Mouse (Mus musculus) E14TG2a.4 (cell line): Measurements from ENCODE around the gene Oas1f.

Experiments
- H3K27me3 ChIP-seq: 2 replicates; pipeline ENCODE4 v1.6.1; 2014; ENCODE audit warnings: low read length, control low read depth; ENCODE audit not compliant: insufficient read depth
- H3K36me3 ChIP-seq: 2 replicates; pipeline ENCODE4 v1.6.1; 2014; ENCODE audit warnings: low read length, control low read depth; ENCODE audit not compliant: insufficient read depth
- H3K4me1 ChIP-seq: replicated peaks from 2 replicates; pipeline ENCODE4 v1.6.1; 2014; ENCODE audit warnings: low read depth, low read length, control low read depth
- H3K4me3 ChIP-seq: replicated peaks from 2 replicates; pipeline ENCODE4 v1.5.1; 2014; ENCODE audit warnings: mild to moderate bottlenecking, low read length
- H3K9me3 ChIP-seq: 2 replicates; pipeline ENCODE4 v1.6.1; 2014; ENCODE audit warnings: low read length, control low read depth
- CTCF ChIP-seq: conservative IDR thresholded peaks from 2 replicates; pipeline ENCODE4 v1.5.1; 2014; ENCODE audit warnings: low read length
- NANOG ChIP-seq: IDR thresholded peaks from 2 replicates; pipeline ENCODE4 v1.6.1; 2014; ENCODE audit warnings: borderline replicate concordance, low read length, mixed read lengths
- POU5F1 ChIP-seq: IDR thresholded peaks from 2 replicates; pipeline ENCODE4 v1.6.1; 2014; ENCODE audit warnings: low read length, borderline replicate concordance

Gene Oas1f

DNA sequence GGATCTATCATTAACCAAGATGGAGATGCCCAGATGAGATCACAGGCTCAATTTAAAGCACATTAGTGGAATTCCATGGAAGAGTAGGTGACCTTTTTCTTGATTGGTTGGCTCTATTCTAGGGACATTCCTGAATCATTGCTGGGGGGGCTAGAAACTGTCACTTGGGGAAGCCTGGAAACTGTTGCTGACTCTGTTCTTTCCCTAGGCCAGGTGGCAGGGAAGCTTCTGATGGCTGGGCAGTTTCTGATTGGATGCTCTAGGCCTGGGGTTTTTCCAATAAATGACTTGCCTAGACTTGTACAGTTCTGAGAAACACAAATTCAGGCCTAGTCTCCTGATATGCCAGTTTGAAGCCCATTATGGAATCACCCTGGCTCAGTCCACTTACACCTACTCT is 28.2 kb upstream of the Oas1f start:
- no peaks in the 10 kb centered on the region for H3K36me3 ChIP-seq
- peaks cover 50% of the 10 kb centered on the region for H3K9me3 ChIP-seq
- no peak overlapping the region for H3K4me3 ChIP-seq
- TF ChIP-seq NANOG (no peak), POU5F1 (no peak), CTCF (no peak)
- no peaks in the 10 kb centered on the region; the same call in 1 of the 2 replicates for H3K4me1 ChIP-seq
- H3K27me3 ChIP-seq = peaks cover 63% of the 10 kb centered on the region

DNA sequence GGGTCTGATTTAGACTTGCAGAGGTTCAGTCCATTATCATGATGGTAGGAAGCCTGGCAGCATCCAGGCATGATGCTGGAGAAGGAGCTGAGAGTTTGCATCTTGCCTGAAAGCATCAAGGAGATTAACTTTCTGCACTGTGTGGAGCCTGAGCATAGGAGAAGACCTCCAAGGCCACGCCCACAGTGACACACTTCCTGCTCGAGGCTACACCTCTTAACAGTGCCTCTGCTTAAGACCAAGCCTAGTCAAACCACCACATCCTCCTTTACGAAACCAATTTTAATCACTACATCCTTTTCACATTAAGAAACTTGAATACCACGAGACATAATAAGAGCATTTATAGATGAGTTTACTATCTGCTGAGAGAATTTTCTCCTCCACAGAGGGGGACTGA is 16.1 kb upstream of the Oas1f start:
- H3K4me3 ChIP-seq = no peak overlapping the region
- H3K9me3 ChIP-seq = peaks cover 49% of the 10 kb centered on the region
- H3K27me3 ChIP-seq = peaks cover 47% of the 10 kb centered on the region
- TF ChIP-seq NANOG (no peak), POU5F1 (no peak), CTCF (no peak)
- H3K36me3 ChIP-seq = no peaks in the 10 kb centered on the region
- H3K4me1 ChIP-seq = no peaks in the 10 kb centered on the region

DNA sequence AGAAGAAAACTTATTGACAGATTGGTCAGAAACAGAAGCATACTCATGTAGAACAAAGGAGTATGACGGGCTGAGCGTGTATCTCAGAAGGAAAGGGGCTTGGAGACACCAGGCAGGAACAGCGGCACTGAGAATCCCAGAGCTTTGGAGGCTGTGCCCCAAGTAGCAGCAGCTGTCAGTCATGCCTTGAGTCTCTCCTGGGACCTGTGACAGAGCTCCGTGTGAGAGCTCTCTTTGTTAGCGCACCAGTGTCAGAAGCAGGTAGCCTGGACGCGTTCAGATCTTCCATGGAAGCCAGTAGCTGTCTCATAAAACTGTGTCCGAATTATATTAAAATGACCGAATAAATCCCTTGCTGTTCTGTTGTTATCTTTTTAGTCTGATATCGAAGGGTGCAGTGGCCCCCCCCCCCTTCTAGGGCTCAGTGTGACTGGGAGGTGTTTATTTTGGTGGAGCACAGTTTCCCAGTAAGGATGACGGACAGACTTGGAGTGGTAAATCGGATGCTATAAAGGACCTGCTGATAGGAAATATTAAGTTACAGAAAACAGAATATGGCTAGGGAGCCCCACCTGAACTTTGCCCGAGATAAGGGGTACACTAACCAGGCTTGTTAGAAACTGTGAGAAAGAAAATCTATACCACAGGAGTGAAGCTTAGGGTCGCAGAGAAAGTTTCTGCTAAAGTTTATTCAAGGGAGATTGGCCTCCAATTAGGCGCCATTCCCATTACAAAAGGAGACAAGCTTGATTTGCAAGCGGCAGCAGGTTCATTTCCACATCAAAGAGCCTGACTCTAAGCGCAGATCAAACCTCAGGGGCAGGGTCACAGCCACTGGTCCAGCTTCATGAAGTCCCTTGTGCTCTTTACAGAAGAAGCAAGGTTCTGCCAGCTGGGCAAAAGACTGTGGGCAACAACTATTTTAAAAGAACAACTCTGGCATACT is 13.6 kb upstream of the Oas1f start:
- Histone ChIP-seq H3K4me3 (no peak overlapping the region), H3K9me3 (peaks cover 49% of the 10 kb centered on the region), H3K36me3 (no peaks in the 10 kb centered on the region), H3K27me3 (peaks cover 63% of the 10 kb centered on the region), H3K4me1 (peaks cover 4% of the 10 kb centered on the region; the same call in 1 of the 2 replicates)
- TF ChIP-seq NANOG (peak; percentile 94), CTCF (no peak), POU5F1 (no peak; the same call in 1 of the 2 replicates)

DNA sequence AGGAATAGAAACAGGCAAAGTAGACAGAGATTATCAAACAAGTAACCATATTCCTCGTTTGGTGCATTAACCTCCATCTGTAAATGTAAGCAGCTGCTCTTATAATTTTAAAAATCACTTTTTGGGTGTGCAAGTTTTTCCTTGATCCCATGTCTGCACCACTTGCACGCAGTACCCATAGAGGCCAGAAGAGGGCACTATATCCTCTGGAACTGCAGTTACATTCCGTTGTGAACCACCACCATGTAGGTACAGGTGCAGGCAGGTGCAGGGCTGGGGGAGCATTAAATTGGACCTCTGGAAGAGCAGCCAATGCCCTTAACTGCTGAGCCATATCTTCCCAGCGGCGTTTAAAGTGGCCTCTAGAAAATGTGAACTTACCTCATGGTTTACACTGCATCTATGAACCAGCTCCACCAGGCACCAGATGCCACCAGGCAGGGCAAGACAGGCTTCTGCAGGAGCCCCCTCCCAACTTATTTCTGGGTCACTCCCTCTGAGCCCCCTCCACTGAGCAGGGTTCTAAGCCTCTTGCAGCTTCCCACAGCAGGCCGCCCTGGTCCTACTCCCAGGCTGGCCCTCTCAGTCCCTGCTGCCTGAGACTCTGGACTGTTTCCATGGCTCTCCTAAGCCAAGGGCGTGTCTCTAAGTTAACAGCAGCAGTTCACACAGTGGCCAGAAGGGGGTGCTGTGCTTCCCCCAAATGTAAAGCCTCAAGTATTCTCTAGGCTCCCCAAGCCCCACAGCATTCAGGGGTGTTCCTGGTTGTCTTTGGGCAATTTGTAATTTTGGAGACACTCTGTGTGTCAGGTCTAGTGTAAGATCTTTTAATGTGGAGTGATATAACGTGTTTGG is 10.2 kb upstream of the Oas1f start:
- peaks cover 4% of the 10 kb centered on the region; the same call in 1 of the 2 replicates for H3K4me1 ChIP-seq
- peaks cover 82% of the 10 kb centered on the region for H3K27me3 ChIP-seq
- TF ChIP-seq CTCF (peak; percentile 96), POU5F1 (no peak)
- H3K4me3 ChIP-seq = no peak overlapping the region
- peaks cover 28% of the 10 kb centered on the region for H3K9me3 ChIP-seq
- H3K36me3 ChIP-seq = no peaks in the 10 kb centered on the region

DNA sequence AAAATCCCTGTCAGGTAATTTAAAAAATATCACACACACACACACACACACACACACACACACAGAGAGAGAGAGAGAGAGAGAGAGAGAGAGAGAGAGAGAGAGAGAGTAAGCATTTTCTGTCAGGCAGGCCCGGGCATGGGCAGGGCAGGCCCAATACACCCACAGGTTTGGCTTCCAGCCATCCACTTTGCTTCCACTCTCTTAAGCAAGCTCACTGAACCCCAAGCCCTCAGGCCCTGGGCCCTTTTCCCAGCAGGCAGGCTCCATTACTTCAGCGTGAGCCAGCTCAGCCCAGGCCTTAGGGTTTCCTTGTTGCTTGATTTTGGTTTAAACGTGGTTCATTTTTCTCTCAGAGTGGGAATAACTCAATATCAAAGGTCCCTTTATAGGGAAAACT is 2.5 kb upstream of the Oas1f start:
- TF ChIP-seq POU5F1 = no peak
- no peak for TF ChIP-seq CTCF
- no peak for TF ChIP-seq NANOG

DNA sequence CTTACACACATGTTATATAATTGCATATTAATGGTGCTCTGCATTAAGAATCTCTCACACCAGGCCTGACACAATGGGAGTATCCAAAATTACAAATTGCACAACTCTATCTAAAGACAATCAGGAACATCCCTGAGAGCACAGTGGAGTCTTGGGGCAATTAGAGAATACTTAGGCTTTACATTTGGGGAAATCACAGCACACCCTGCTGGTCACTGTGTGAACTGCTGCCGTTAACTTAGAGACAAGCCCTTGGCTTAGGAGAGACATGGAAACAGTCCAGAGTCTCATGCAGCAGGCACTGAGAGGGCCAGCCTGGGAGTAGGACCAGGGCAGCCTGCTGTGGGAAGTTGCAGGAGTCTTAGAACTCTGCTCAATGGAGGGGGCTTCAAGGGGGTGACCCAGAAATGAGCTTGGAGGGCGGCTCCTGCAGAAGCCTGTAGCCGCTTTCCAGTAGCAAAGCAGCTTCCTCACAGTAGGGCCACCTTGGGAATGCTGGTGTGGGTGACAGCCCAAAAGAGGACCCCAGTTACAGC is 2.5 kb downstream of the Oas1f start:
- Histone ChIP-seq H3K4me1 (peaks cover 31% of the 10 kb centered on the region), H3K27me3 (peaks cover 23% of the 10 kb centered on the region), H3K4me3 (no peak overlapping the region), H3K9me3 (peaks cover 6% of the 10 kb centered on the region), H3K36me3 (no peaks in the 10 kb centered on the region)
- TF ChIP-seq NANOG (no peak), CTCF (peak; percentile 98)

More for the DNA sequence above, 2.5 kb upstream of the Oas1f start:
- Histone ChIP-seq H3K27me3 (peaks cover 70% of the 10 kb centered on the region), H3K36me3 (no peaks in the 10 kb centered on the region), H3K4me3 (no peak overlapping the region), H3K4me1 (peaks cover 3% of the 10 kb centered on the region), H3K9me3 (peaks cover 5% of the 10 kb centered on the region)

DNA sequence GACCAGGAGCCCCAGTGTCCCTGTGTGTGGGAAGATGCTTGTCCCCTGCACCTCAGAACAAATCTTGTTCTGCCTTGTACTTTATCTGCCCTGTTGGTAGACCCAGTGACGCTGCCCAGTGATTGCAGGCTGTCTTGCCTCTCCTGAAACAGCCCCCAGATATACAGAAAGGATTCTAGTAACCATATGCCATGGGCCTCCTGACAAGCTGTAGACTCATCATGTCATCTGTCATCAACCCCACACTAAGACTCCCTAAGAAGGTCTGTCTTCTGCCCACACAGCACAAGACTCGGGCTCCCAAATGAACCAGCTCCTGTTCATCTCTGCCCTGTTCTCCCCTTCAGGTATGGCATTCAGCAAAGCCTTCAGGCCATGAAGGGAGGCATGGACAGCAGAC is 12.1 kb downstream of the Oas1f start:
- TF ChIP-seq NANOG = no peak
- TF ChIP-seq POU5F1 = no peak
- no peak for TF ChIP-seq CTCF
- H3K9me3 ChIP-seq = peaks cover 13% of the 10 kb centered on the region
- H3K27me3 ChIP-seq = peaks cover 2% of the 10 kb centered on the region
- peaks cover 47% of the 10 kb centered on the region for H3K4me1 ChIP-seq
- H3K36me3 ChIP-seq = no peaks in the 10 kb centered on the region
- no peak overlapping the region for H3K4me3 ChIP-seq

DNA sequence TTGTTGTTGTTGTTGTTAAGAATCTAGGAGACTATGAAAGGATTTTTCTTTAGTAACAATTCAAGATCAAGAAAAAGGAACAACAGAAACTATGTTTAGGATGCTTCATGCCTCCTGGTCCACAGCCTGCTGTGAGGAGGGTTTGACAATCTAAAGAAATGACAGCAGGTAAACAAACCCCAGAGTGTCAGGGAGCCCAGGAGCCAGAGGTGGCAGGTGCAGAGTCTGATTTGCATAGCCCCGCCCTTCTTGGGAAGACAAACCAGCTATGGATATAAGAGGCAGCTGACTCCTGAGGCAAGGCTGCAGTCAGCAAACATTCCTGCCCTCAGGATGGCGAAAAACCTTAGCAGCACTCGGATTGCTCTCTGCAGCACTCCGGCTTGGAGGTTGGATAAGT is 14.0 kb downstream of the Oas1f start, which contains the start of gene Oas1h:
Oas1h (plus strand) TSS at position 301 of the 400 bp plus-strand sequence.
- Histone ChIP-seq H3K4me1 (peaks cover 29% of the 10 kb centered on the region), H3K9me3 (peaks cover 9% of the 10 kb centered on the region), H3K27me3 (peaks cover 6% of the 10 kb centered on the region), H3K4me3 (no peak within 1 kb of the TSS), H3K36me3 (no peaks in the 10 kb centered on the region)
- no peak for TF ChIP-seq NANOG
- no peak for TF ChIP-seq CTCF
- no peak for TF ChIP-seq POU5F1
